Mouse (Mus musculus) ES-Bruce4 (cell line): ENCODE data around the gene Tmem268.

Experiments
- CTCF ChIP-seq: IDR thresholded peaks from one replicate; pipeline ENCODE4 v1.8.1; 2011; ENCODE audit warnings: low read depth, low read length
- EP300 ChIP-seq: IDR thresholded peaks from 2 replicates; pipeline ENCODE4 v1.6.1; 2011; ENCODE audit warnings: low read depth, low read length; ENCODE audit not compliant: insufficient read depth
- POLR2A ChIP-seq: IDR thresholded peaks from one replicate; pipeline ENCODE4 v1.8.1; 2011; ENCODE audit warnings: low read length; ENCODE audit not compliant: insufficient read depth

DNA sequence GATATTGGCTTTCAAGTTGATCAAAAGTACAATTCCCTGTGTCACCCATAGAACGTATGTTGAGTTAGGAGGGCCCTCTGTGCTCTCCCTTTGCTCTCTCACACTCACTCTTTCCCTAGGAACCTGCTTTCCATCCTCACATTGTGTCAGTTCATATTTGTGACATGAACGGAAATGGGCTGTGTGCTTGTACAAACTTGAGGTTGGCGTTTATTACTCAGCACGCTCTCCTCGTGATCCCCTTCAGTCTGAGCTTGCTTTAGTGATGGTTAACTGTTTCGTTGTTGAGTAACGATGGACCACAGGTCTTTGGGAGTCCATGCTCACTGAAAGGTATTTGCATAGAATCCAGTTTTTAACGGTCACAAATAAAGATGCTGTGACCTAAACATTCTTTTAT lies 68.5 kb downstream of the Tmem268 start:
- TF ChIP-seq CTCF (no peak), EP300 (no peak), POLR2A (no peak)
